Mouse (Mus musculus) kidney, adult 11 months (tissue): ENCODE measurements around the gene Tssc4.
A peak's percentile ranks its signal among the peaks of the same experiment; 100 is the strongest.

Experiments used
- DNase-seq: peaks from one replicate; pipeline ENCODE4 v3.0.0; 2022

Tssc4 gene

DNA sequence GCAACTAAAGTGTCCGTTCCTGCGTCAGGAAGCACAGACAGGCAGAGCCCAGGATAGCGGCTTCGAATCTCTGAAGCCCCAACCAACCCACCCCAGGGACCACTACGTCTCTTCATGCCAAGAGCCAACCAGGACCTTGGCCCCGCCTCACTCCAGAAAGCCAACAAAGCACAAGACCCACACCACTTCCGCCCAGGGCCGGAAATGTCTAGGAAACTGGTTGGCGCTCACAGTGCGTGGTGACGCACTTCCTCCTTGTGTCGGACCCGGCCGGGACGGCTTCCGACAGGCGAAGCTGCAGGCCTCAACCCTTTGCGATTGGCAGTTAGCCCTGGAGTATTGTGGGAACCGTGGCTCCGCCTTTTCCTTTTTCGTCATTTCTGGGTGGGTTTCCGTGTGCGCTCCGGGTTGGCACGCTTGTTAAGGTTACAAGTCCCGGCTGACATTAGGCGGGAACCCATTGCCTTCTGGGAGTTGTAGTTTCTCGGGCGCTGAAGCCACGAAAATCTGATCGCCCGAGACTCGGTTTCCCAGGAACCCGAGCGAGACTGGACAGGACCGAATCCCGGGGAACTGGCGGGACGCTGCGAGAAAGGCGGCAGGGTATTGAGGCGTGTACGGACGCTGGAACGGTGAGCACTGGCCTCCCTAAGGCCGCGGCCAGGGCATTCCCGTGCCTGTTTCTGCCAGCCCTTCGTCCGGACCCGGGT, at the start of gene Tssc4:
Gene Tssc4 (plus strand): TSS at position 368 of the 710 bp plus-strand sequence.
- peak; percentile 99 for DNase-seq

DNA sequence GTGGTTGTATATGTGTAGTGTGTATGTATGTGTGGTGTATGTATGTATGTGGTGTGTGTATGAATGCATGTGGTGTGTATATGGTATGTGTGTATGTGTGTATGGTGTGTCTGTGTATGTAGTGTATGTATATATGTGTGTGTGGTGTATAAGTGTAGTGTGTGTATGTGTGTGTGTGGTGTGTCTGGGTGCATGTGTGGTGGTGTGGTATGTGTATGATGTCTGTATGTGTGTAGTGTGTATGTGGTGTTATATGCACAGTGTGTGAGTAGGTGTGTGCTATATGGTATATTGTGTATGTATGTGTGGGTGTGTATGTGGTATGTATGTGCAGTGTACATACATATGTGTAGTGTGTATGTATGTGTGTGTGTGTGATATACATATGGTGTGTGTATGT, 49.0 kb upstream of the Tssc4 start:
- no peak for DNase-seq

DNA sequence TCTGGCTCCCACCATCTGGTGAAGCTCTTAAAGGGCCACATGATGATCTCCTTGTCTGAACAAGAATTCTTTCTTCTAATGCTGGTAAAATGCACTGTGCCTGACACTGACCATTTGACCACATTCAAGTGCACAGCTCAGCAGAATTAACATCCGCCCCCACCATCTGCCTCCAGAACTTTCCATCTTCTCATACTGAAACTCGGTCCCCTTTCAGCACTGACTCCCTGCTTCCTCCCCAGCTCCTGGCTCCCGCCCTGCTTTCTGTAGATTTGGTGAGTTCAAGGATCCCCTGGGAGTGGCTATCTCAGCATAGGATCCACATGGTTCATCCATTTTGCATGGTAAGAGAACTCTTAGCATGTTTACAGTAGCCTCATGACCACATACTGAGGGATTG, 48.3 kb upstream of the Tssc4 start:
- DNase-seq: no peak

DNA sequence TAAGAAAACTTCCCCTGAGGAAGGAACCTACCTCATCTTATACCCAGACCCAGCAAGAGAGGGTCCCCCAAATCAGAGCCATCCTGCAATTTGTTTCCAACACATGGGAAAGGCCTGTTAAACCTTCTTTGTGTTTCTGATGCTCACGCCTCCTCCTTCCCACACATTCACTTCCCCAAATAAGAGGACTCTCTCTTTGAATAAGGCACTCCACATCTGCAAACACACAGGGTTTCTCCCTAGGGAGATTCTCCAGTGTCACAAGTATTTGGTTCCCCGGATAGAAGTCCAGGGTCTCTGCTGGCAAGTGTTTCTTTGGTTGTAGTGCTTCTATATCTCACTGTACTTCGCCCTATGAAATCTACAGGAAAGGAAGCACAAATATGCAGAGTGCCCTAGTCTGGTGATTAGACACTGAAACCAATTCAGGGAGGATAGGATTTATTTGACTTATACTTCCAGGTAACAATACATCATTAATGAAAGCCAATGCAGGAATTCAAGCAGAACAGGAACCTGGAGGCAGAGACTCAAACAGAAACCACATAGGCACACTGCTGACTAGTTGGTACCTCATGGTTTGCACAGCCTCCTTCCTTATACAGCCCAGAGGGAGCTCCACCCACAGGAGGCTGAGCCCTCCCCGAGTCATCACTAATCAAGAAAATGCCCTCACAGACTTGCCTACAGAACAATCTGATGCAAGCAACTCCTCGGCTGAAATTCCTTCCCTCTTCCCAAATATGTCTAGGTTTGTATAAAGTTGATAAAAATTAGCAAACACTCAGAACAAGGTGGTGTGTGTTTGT, 47.5 kb upstream of the Tssc4 start:
- no peak for DNase-seq

DNA sequence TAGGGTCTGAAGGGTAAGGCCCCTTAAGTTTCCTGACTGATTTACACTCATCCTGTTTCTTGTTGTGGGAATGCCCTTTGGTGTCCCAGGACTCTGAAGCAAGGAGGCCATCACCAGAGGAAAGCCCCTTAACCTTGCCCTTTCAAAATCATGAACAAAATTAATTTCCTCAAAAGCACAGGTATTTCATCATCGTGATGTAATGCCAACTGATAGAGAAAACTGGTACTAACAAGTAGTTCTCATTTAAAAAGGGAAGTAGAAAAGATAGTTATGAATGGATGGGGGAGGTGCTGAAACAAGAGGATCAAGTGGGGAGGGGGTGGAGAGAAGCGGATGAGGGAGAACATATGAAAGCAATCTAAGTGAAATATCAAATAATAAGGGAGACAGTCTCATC, 45.5 kb upstream of the Tssc4 start:
- DNase-seq: no peak

DNA sequence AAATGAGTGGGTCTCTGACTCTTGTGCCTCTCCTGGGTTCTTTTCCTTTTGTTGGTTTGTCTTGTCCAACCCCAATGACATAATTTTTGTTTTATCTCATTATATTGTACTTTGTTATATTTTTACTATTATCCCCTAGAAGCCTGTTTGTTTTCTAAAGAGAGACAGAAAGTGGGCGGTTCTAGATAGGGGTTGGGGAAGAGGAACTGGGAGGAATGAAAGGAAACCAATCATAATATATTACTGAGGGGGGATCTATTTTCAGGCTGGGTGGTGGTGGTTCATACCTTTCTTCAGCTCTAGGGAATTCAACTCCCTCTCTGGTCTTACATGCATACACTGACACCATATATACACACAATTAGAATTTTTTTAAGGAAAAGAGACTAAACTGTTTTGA, 44.8 kb upstream of the Tssc4 start:
- DNase-seq: no peak

DNA sequence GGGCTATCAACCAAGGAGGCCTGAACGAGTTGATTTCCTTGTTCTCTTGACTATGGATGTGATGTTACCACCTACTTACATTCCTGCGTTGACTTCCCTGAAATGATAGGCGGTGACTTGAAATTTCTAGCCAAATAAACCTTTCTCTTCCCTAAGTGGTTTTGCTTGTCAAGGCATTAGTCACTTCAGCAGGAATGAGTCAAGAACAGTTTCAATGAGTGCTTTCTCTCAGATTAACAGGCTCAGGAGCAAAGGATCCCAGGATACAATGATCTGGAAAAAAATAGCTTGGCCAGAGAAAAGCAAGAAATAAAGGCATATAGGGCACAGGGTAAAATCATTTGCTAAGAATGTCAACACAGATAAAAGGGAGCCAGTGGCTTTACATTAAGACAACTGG, 43.6 kb upstream of the Tssc4 start:
- DNase-seq: no peak

DNA sequence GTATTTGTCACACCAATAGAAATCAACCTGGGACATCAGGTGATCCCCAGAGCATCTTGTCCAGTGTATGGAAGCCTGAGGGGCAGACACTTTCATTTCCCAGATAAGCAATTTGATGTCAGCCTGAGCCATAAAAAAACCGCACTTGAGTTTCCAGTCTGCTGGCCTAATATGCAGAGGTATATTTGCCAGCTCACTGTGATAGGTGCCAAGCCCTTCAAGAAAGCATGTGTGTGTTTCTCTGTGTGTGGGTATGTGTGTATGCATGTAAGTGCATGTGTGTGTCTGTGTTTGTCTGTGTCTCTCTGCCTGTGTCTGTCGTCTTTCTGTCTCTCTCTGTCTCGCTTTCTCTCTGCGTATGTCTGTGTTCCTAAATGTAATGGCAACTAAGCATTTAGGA, 41.9 kb upstream of the Tssc4 start:
- no peak for DNase-seq

DNA sequence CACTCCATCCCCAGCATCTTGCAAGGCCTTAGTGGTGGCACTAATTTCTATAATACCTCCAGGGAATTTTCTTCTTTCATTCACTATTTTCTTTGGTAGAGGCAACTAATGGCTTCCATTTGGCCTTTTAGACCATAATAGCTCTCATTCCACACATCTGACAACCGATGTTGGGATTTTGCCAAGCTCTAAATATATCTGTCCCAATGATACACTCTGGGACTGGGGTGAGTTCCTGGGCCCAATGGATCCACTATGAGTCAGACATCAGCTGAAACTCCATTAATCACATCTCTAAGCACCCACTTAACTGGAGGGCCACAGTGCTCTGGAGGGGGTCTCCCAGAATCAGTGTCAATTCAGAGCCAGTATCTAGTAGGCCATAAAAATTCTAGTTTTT, 37.2 kb upstream of the Tssc4 start:
- DNase-seq: no peak

DNA sequence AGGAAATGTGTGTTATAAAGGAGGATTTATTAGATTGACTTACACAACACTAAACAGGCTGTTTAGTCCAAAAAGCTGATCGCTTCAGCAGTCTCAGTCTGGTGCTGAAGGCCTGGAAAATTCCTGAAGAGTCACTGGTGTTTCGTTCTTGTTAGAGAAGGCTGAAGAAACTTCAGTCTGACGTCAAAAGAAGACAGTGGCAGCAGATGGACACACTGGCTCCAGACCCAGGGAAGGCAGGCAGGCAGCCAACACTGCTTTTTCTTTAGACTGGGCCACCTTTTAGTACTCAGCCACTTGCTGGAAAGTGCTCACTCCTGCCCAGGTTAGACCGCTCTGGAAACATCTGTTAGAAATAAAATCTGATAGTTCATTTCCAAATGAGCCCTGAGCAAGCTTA, 35.5 kb upstream of the Tssc4 start:
- DNase-seq: no peak

DNA sequence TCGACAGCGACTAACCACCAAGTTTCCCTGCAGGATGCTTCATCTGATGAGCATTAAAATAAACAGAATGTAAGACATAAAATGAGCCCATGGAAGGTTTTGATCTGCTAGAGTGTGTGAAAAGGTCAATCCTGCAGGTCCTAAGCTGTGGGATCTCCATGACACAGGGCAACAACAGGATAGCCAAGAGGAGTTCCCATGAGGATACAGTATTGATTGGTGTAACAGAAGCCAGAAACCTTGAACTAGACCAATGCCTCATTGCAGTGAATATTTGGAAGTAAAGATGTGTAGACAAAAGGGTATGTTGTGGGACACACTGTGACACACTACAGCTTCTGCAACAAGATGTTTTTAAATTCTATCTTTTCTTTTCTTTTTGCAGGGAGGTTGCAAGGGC, 34.9 kb upstream of the Tssc4 start:
- DNase-seq: no peak

DNA sequence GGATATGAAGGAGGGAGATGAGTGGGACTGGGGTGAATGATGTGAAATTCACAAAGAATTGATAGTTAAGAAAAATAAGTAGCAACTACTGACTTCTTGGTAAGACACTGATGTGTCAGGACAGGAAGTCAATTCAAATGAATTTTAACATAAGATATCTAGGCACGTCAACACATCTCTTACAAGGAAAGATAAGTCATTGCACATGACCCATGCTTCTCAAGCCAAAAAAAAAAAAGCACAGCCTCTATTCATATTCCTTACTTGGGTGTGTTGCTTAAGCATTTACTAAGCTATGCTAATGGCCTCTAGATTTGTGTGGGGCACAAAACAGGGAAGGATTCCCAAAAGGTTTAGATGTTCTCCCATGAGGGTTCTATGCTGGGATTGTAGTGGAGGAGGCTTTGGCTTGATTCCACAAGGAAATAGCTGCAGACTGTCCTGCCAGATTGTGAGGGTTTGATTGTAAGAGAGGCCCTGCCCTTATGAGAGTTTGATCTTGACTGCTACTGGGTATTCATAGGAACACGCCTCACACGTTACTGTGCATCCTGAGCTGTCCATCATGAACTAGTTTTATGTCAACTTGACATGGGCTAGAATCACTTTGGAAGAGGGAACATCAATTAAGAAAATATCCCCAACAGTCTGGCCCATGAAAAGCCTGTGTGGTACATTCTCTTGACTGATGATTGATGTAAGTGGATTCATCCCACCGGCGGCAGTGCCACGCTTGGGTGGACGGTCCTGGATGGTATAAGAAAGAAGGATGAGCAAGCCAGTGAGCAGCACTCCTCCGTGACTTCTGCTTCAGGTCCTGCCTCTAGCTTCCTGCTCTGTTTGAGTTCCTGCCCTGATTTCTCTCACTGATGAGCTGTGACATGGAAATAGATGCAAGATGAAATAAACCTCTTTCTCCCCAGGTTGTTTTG, 34.3 kb upstream of the Tssc4 start:
- DNase-seq: no peak

DNA sequence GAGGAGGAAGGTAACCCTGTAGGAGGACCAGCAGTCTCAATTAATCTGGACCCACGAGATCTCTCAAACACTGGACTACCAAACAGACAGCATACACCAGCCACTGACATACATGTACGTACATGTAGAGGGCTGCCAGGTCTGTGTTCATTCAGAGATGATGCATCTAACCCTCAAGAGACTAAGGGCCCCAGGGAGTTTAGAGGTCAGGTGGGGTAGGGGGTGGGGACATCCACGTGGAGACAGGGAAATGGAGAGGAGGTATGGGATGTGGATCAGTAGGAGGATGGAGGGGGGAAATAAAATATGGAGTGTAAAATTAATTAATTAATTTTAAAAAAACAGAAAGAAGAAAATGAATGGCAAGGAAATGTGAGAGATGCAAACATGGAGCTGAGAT, 32.3 kb upstream of the Tssc4 start:
- no peak for DNase-seq

DNA sequence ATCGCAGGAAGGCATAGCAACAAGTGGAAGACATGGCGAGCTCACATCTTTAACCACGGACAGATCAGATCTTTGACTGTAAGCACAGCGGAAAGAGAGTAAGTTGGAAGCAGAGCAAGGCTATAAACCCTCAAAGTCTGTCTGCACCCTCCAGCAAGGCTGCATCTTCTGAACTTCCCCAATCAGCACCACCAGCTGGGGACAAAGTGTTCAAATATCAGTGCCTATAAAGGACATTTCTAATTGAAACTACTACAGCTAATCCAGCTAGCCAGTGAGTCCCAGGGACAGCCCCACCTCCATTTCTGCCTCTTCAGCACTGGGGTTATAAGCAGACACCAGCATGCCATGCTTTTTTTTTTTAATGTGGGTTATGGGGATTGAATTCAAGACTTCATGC, 31.7 kb upstream of the Tssc4 start:
- no peak for DNase-seq

DNA sequence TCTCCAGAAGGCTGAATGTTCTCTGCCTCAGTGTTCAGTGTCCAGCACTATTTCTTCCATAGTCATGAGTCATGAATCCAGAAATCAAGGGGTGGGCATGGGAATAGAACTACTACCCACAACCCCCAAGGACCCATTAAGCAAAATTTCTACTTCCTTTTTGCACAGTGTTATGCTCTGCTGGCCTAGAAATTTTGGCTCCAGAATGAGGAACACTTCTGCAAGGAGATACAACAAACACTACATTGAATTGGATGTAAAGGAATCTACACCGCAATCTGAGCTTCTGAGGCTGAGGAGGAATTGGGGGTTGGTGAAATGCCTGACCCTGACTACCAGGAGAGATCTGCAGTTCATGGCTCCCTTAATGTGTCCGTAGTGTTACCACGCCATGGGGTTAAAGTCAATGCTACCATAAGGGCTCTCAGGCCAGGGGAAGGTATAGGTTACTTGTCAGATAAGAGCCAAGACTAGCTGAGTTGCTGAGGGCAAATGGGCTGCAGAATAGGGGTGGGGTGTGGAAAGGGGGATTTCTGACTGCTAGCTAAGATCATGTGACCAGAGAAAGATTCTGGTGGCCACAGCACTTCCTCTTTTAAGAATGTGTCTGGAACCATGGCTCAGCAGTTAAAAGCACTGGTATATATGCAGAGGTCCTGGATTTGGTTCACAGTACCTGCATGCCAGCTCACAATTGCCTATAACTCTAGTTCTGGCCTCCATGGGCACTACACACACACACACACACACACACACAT, 30.7 kb upstream of the Tssc4 start:
- no peak for DNase-seq

DNA sequence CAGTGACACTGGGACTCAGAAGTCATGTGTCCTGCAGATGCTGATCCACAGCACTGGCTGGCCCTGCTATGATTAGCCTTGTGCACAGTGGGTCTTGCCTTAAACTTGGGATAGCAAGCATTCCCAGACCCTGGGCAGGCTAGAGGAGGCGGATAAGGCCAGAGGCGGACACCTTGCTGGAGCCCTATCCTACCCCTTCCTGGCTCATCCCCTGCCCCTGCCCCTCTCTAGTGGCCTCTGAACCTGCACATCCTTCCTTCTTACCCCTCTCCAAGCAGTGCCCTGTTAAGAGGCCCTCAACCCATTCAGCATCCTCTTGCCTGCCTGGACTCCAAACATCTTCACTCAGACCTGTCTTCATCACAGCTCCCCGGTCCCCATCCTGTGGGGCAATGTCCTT, 28.5 kb upstream of the Tssc4 start:
- no peak for DNase-seq

DNA sequence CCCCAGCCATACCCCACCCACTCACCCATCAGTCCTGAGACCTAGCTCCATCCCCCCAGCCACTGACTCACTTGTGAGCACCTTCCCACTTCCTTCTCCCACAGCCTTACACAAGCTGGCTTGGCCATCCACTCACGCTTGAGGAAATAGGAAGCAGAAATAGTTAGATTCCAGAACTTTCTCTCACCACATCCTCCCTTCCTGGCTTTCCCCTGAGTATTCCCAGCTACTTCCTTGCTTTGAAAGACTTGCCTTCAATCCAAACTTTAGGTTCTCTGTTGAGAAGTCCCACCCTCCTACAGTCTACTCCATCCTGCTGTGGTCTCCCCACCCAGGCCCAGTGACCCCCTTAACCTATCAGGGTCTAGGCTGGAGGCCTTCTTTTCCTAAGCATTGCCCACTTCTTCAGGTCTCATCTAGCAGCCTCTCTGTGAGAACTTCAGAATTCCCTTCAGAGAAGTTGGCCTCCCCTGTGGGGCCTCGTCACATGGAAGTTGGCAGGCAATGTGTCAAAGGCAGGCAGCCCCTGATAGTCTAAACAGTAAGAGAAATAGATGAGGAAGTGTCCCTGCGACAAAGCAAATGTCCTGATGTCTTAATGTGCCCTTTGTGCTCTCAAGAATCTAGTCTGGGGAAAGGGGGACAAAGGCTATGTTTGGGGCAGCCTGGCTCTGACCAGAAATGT, 27.8 kb upstream of the Tssc4 start:
- DNase-seq: peak; percentile 15

DNA sequence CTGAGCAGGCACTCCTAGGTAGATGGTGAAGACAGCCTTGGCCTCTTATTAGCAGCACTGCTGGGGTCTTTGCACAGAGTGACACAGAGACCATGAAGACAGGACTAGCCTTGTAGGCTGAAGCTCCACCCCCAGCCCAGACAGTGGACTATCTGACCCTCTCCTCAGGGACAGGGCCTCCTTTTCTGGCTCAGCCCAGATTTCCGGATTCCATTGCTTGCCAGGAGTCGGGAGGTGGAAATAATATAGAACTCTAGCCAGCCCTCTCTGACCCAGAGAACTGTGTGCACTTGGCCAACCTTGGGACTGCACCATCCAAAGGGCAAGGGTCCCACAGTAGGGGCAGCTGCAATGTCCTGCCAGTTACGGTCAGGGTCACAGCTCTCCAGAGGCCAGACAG, 27.0 kb upstream of the Tssc4 start:
- DNase-seq: peak; percentile 87

DNA sequence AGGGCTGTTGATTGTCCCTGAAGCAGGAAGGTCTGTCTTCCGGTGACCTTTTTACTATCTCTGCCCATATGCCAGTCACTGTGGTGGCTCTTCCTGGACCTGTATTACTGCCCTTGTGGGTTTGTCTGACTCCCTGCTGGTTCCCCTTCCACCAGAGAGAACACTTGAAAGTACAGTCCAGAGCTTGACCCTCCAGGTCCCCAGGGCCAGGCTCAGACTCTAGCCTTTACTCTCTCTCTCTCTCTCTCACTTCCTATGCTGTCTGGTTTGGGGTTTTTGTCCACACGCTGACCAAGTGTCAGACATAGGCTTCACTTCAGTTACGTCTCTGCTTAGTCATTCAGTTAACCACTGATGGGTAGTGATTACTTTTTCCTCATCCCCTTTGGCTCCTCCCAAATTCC, 26.1 kb upstream of the Tssc4 start:
- DNase-seq: no peak

DNA sequence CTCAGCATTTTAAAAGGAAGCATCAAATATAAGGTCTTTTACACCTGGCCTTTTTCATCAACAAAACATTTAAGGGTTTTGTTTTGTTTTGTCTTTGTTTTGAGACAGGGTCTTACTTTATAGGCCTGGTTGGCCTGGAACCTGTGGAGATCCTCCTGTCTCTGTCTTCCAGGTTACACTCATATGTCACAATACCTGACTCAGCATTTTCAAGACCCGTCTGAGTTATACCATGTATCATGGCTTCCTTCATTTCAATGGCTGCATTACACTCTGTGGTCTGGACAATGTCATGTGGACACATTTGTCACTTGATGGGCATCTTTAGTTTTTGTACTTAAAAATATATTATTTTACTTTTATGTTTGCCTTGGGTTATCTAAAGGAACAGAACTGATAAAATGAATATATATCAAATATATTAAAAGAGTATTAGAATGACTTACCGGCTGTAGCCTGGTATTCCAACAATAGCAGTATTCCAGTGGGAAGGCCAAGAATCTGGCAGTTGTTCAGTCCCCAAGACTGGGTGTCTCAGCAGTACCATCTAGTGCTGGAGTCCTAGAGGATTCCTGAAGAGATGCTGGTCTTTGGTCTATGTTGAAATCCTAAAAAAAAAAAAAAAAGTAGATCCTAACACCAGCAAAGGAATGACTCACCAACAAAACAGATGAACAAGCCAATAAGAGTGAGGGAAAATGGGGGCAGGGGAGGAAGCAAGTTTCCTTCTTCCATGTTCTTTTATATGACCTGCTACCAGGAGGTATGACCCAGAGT, 24.8 kb upstream of the Tssc4 start:
- DNase-seq: no peak

DNA sequence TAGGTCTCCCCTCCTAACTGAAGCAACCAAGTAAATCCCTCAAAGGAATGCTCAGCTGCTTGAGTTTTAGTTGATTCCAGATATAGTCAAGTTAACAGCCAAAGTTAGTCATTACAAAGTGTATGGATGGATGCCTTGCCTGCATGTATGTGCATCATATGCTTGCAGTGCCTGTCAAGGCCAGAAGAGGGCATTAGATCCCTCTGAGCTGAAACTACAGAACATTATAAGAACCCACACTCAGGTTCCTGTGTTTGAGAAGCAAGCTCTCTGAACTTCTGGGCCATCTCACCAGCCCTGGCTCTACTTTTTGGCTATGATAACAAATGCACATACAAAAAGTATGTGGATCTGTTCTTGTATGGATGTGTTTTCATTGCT, 24.2 kb upstream of the Tssc4 start:
- no peak for DNase-seq
